Mouse (Mus musculus) urinary bladder, adult 2 months (tissue): ENCODE data around the gene Map3k14. TPM values are rescaled to one million over a fixed set of nuclear protein-coding genes. Genes with fewer than 3 reads are reported as not detected.
"Not testable (repeated sequence)": the region's sequence is repeated elsewhere in the genome, so short reads cannot be mapped to it uniquely, and the experiment has no call there.

Experiments used
- DNase-seq: peaks from one replicate; pipeline ENCODE4 v3.0.0; 2022; ENCODE audit warnings: low spot score
- polyA plus RNA-seq: library from polyadenylated mRNA; depleted of rRNA; stranded (reverse); fragments of >200 nt; gene quantifications from 2 replicates; pipeline ENCODE4 v1.2.3, GENCODE M21; 2012; rRNA removed

Gene Map3k14
- polyA plus RNA-seq, result 6.6 and 8.9 TPM in 2 replicates

- peak; percentile 99 for DNase-seq
Measured at GRCm38 (mm10) chr11:103267346-103268219, at the start of gene Map3k14. Gene Map3k14 (minus strand): TSS chr11:103267472.

GRCm38 (mm10) chr11:103315379-103315778 is 48.1 kb upstream of the Map3k14 start:
- no peak for DNase-seq

- no peak for DNase-seq
Measured at GRCm38 (mm10) chr11:103314736-103315374, 47.6 kb upstream of the Map3k14 start.

DNA sequence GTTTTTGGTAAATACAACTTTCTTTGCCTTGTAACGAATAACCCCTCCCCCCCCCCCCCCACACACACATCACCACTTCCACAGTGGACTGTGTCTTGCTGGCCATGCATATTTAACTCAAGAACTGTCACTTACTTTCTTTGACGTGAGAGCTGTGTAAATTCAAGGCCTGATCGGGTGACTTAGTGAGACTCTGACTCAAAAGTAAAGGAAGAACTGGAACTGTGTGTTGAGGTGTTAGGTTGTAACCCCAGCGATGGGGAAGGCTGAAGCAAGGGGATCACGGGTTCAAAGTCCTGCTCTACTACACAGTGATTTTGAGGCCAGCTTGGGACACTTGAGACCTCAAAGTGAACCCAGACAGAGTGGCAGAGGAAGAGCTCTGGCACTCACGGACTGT is 46.3 kb upstream of the Map3k14 start:
- DNase-seq, result no peak

DNA sequence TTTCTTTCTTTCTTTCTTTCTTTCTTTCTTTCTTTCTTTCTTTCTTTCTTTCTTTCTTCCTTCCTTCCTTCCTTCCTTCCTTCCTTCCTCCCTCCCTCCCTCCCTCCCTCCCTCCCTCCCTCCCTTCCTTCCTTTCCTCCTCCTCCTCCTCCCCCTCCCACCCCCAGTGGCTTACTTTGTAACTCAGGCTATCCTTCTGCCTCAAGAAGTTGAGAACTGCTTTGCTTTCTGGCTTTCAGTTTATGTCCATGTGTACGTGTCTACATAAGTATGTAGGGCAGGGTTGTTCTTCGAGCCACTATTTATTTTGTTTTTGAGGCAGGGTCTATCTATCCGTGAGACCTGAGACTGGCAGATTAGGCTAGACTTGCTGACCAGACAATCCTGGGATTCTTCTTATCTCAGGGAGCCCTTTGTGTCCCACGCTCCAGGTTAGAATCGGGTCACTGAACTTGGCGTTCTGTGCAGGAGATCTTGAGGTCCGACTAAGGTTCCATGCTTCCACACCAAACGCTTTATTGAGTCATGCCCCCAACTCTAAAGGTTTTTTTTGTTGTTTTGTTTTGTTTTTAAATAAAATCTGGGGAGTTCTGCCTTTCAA is 45.5 kb upstream of the Map3k14 start:
- no peak for DNase-seq

DNA sequence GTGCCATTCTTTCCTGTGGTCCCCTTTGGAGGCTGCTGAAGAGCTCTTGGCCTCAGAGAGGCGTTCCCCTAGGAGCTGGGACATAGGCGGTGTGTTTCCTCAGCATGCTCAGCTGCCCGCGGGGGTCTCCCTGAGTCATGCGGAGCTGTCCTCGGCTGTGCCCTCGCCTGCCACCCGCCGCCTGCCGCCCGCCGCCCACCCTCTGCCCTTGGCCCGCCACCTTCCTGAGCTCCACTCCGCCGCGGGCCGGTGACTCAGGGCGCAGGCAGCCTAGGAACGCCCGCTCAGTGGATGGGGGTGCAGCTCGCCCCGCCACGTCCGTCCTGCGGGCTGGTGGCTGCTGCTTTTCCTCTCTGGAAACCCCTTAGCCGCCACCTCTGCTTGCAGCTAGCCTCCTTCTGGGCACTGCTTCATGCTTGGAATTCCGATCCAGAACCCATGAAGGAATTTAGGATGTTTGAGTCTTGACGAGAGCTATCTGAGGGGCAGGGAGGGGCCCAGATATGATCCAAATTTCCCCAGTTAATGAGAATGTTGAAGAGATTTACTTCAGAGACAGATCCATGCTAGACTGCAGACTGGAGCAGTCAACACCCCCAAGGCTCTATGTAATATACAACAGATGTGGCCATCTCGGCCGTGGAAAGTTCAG is 44.8 kb upstream of the Map3k14 start:
- peak; percentile 61 for DNase-seq

GRCm38 (mm10) chr11:103309956-103310574 is 42.8 kb upstream of the Map3k14 start:
- no peak for DNase-seq

- DNase-seq, result no peak
Measured at GRCm38 (mm10) chr11:103307910-103308309, 40.6 kb upstream of the Map3k14 start.

DNA sequence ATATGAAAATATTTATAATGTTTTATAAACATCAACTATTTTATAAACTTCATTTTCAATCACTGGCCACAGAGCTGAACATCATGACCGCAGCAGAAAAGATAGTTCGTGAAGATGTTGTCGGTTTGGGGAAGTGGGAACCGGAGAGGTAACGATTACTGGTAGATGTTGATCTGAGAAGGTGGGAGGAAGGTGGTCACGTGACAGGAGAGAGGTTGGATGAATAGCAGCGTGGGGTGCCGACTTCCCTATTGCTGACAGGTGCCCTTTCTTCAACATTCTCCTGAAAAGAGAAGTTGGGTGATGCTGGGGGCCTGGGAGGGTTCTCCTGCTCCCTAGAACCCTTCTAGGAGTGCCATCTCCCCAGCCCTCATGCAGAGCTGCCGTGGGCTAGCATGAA is 37.3 kb upstream of the Map3k14 start:
- no peak for DNase-seq

DNA sequence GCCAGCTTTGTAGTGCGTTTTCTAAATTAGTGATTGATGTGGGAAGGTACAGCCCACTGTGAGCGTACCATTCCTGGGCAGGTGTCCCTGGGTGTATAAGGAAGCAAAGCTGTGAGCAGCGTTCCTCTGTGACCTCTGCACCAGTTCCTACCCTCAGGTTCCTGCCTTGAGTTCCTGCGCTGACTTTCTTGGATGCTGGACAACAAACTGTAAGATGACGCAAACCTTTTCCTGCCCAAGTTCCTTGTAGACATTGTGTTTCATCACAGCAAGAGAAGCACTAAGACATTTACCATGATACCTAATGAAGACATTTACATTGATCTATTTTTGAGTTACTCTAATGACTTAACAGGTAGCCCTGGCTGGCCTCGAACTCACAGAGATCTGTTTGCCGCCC is 27.5 kb upstream of the Map3k14 start:
- no peak for DNase-seq

- DNase-seq, result no peak
Measured at GRCm38 (mm10) chr11:103294066-103294465, 26.8 kb upstream of the Map3k14 start.

- DNase-seq, result no peak
Measured at GRCm38 (mm10) chr11:103292890-103293287, 25.6 kb upstream of the Map3k14 start.

DNA sequence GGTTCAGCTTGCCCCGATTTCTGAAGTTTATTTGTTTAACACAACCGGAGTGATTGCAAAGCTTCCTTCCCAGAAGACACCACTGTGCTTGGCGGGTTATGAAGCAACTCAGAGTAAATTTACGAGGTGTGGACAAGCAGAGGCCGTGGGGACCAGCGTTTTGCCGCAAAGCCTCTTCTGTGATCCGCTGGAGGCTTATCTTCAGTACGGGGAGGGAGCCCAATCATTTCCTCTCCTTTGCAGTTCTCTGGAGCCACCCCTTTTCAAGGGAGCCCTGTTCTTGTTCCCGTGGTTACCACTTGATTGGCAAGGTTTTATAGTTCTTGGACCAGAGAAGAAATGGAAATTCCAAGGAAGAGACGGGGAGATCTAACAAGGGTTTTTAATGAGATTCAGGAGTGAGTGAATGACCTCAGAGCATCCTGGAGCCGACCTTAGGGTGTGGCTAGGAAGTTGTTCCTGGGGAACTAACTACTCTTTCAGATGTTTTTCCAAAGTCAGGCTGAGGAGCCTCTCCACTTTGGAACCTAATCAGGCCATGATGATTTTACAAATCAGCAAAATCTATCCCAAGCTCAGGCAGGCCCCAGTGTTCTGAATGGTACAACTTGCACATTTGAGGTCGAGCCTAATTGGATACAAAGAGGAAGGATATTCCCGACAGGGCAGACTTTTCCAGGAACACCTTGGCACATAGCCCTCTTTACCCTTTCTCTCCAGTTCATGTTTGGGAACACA is 25.0 kb upstream of the Map3k14 start:
- DNase-seq, result no peak

DNA sequence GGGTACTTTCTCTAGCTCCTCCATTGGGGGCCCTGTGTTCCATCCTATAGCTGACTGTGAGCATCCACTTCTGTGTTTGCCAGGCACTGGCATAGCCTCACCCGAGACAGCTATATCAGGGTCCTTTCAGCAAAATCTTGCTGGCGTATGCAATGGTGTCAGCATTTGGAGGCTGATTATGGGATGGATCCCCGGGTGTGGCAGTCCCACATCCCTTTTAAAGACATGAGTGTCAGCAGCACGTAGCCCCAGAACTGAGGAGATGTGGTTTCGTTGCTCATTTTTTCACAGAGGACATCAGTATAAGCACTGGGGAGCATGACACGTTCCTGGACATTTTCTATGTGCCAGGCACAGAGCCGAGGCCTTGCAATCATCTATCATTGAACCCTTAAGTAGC is 23.6 kb upstream of the Map3k14 start:
- DNase-seq, result not testable (repeated sequence)

- DNase-seq, result no peak
Measured at GRCm38 (mm10) chr11:103288291-103288963, 21.2 kb upstream of the Map3k14 start.

DNA sequence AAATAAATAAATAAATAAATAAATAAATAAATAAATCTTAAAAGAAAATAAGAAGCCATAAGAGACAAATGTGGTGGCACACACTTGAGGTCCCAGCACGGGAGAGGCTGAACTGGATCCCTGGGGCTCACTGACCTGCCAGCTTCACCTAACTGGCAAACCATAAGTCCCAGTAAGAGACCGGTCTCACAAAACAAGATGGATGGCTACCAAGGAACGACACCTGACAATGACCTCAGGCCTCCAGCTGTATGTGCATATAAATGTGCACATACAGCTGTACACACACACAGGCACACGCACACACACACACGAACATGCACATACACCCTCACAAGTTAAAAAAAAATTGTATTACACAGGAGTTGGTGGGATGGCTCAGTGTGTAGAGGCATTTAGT is 19.6 kb upstream of the Map3k14 start:
- DNase-seq, result no peak

GRCm38 (mm10) chr11:103285951-103286350 is 18.7 kb upstream of the Map3k14 start:
- DNase-seq, result no peak

GRCm38 (mm10) chr11:103285276-103285675 is 18.0 kb upstream of the Map3k14 start:
- no peak for DNase-seq

DNA sequence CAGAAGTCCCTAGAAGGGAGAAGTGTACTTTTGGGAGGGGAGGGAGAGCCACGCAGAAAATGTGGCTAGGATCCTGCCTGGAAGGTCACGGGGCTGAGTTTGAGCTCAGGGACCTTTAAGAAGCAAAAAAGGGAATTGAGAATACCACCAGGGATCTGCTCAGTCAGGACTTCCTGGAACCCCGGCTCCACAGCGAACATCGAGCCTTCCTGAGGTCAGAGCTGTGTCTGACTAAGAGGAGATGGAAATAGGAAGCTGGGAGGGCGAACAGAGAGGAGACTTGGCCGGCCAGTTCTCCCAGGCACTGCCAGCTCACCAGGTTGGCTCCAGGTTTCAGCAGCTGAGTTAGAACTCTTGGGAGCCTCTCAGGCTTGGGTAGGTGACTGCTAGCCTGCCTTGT is 14.5 kb upstream of the Map3k14 start:
- DNase-seq, result no peak

DNA sequence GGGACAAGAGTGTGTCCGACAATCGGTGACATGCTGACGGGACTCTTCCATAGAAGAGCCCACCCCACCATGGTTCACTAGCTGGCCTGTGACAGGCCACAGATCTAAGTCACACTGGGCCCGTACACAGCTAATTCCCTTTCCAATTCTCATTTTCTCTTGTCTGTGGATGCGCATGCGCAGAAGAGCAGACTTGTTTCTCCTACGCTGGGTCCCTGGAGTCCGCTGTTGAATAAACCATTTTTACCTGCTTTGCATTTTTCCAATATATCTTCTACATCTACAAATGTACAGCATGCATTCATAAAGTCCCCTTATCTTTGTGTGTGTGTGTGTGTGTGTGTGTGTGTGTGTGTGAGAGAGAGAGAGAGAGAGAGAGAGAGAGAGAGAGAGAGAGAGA is 9.2 kb upstream of the Map3k14 start:
- no peak for DNase-seq

- no peak for DNase-seq
Measured at GRCm38 (mm10) chr11:103272888-103273287, 5.6 kb upstream of the Map3k14 start.
